Mouse (Mus musculus): ENCODE results near the gene Arhgef7.

DNA sequence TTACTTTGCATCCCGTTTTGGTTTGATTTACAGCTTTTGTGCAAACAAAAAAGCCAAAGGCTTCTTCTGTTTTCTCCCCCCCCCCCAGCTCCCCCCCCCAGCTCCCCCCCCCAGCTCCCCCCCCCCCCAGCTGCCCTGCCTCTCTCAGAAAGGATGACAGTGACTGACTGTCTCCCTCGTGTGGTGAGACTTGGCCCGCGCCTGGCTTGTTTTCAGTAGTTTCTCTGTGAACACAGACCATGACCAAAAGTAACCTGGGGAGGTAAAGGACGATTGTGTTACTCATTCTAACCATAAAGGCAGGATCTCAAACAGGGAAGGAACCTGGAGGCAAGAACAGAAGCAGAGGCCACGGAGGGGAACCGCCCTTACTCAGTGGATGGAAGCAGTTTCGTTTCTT, 60.7 kb downstream of the Arhgef7 start:
- TF ChIP-seq CTCF (IDR thresholded peaks at IDR 0.05; ENCODE audit: low read depth) (peak; percentile 56), EP300 (IDR thresholded peaks at IDR 0.05; ENCODE audit: low read depth) (no peak)
